Mouse (Mus musculus) MEL (cell line): ENCODE results near the gene Top1.

Experiments used
- CHD2 ChIP-seq: IDR thresholded peaks from 2 replicates; pipeline ENCODE4 v1.6.1; 2011; ENCODE audit warnings: low read length, improper control_type of control experiment
- CTCF ChIP-seq, 3 experiments: IDR thresholded peaks in 2 of 3; conservative IDR thresholded peaks in 1 of 3; 2 replicates each; pipeline ENCODE4 v1.5.1; 2011 to 2012; ENCODE audit warnings: low read length in 3 of 3, low read depth in 2 of 3, mild to moderate bottlenecking in 2 of 3, improper control_type of control experiment in 1 of 3, inconsistent platforms in 1 of 3, mixed read lengths in 1 of 3, moderate library complexity in 1 of 3; ENCODE audit not compliant: control insufficient read depth in 1 of 3, insufficient read depth in 1 of 3, poor library complexity in 1 of 3, severe bottlenecking in 1 of 3
- GABPA ChIP-seq: IDR thresholded peaks from 2 replicates; pipeline ENCODE4 v1.6.1; 2012; ENCODE audit warnings: low read depth, mild to moderate bottlenecking, inconsistent platforms, low read length, improper control_type of control experiment, moderate library complexity
- MAX ChIP-seq: IDR thresholded peaks from 2 replicates; pipeline ENCODE4 v1.6.1; 2011; ENCODE audit warnings: low read length, improper control_type of control experiment
- MAZ ChIP-seq: IDR thresholded peaks from 2 replicates; pipeline ENCODE4 v1.6.1; 2012; ENCODE audit warnings: low read depth, mild to moderate bottlenecking, inconsistent platforms, low read length, improper control_type of control experiment
- MEF2A ChIP-seq: IDR thresholded peaks from 2 replicates; pipeline ENCODE4 v1.6.1; 2014; ENCODE audit warnings: low read depth, mild to moderate bottlenecking, inconsistent platforms, low read length, improper control_type of control experiment; ENCODE audit not compliant: poor library complexity, insufficient replicate concordance, severe bottlenecking; ENCODE audit errors: extremely low read depth
- POLR2A ChIP-seq, 2 experiments: IDR thresholded peaks; 2 replicates each; pipeline ENCODE4 v1.6.1; 2011 to 2012; ENCODE audit warnings: low read length in 2 of 2, mild to moderate bottlenecking in 2 of 2, control low read depth in 1 of 2, improper control_type of control experiment in 1 of 2, low read depth in 1 of 2, moderate library complexity in 1 of 2; ENCODE audit not compliant: control insufficient read depth in 1 of 2, insufficient read depth in 1 of 2, poor library complexity in 1 of 2
- POLR2AphosphoS5 ChIP-seq: IDR thresholded peaks from 2 replicates; pipeline ENCODE4 v1.6.1; 2012; ENCODE audit warnings: low read depth, borderline replicate concordance, mild to moderate bottlenecking, inconsistent platforms, low read length, moderate library complexity, mixed read lengths
- SMC3 ChIP-seq: IDR thresholded peaks from 2 replicates; pipeline ENCODE4 v1.6.1; 2011; ENCODE audit warnings: low read depth, low read length, improper control_type of control experiment
- TAL1 ChIP-seq: IDR thresholded peaks from 2 replicates; pipeline ENCODE4 v1.6.1; 2012; ENCODE audit warnings: mild to moderate bottlenecking, inconsistent platforms, low read length, moderate library complexity, mixed read lengths
- UBTF ChIP-seq: IDR thresholded peaks from 2 replicates; pipeline ENCODE4 v1.6.1; 2012; ENCODE audit warnings: low read depth, mild to moderate bottlenecking, inconsistent platforms, low read length, improper control_type of control experiment, moderate library complexity, borderline replicate concordance; ENCODE audit not compliant: insufficient read depth
- ZKSCAN1 ChIP-seq: IDR thresholded peaks from 2 replicates; pipeline ENCODE4 v1.6.1; 2012; ENCODE audit warnings: low read depth, mild to moderate bottlenecking, inconsistent platforms, low read length, improper control_type of control experiment, moderate library complexity

DNA sequence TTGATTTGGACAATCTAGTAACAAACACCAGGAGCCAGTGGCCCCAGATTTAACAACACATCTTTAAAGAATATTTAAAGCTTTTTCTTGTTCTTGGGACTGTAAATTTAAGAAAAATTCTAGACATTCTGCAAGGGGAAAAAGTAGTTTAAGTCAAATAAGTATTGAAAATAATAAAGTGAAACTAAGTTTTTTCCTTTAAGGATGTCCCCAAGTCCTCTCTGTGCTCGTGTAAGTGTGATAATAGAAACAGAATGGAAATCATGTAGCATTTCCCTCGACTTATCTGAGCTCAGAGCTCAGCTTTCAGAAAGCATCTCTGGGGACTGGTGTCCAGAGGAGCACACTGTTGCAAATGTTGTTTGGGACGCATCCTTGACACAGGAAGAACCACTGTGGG, 21.9 kb upstream of the Top1 start:
- TF ChIP-seq CTCF (IDR thresholded peaks at IDR 0.05 in 2 of 3, conservative IDR thresholded peaks at IDR 0.05 in 1 of 3; ENCODE audit: control insufficient read depth in 1 of 3, insufficient read depth in 1 of 3, low read depth in 2 of 3, low read length in 3 of 3, poor library complexity in 1 of 3, severe bottlenecking in 1 of 3) (no peak), ZKSCAN1 (no peak), MAZ (no peak), UBTF (no peak), CHD2 (no peak), POLR2AphosphoS5 (no peak), SMC3 (no peak), TAL1 (no peak), MEF2A (no peak), GABPA (no peak), MAX (no peak), POLR2A (IDR thresholded peaks at IDR 0.05; ENCODE audit: control insufficient read depth in 1 of 2, insufficient read depth in 1 of 2, low read depth in 1 of 2, low read length in 2 of 2, poor library complexity in 1 of 2) (no peak)
